15 mouse cellular contexts compared by ENCODE assay signal in the genomic region with DNA sequence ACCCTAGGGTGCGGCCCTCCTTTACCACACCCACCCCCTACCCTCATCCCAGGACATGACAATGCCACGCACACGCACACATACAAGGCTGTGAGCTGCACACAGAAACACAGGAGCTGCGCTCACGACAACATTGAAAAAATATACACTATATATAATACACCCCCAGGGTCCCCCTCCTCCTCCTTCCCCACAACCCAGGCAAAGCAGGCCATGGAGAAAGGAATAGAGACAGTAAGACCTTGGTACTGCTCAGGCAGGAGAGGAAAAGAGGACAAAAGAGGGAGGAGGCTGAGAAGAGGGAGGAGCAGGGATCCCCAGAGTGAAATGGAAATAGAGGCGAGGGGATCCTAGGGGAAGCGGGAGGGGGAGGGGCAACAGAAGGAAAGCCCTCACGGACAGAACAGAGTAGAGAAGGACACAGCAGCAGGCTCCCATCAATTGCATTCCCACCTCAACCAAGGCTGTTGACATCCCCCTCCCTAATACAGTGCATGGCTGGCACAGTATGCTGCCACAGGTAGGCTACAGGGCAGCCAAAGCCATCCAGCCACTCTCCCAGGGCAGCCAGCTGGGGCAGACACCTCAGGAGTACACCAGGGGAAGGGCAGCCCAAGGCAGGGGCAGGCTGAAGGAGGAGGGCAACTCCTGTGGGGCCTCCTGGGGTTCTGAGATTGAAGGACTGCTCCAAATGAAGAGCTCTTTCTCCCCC. TPM values are rescaled to one million over a fixed set of nuclear protein-coding genes. Genes with fewer than 3 reads are reported as not detected.
A peak's percentile ranks its signal among the peaks of the same experiment; 100 is the strongest.
DNase-seq lines count a peak whose midpoint lies in the region; ATAC-seq lines count a peak whose summit lies in the region.
"Had no signal": no experiment of that assay in that cellular context is flagged by ENCODE, and none has a peak within 500 bp of the region (broad histone marks: within the 10 kb centered on the region; RNA-seq: fewer than 3 reads in every experiment).

No protein-coding gene starts in this region.

- ATAC-seq in forebrain, embryonic 13.5 days = 0 out of 2 replicates have a peak, but pooled peaks have one; percentile 16
- ATAC-seq in limb, embryonic 15.5 days (ENCODE audit: insufficient number of reproducible peaks, low FRiP score, low TSS enrichment, low read depth) = 0 out of 2 replicates have a peak, but pooled peaks have one; percentile 19
- ATAC-seq in megakaryocyte-erythroid progenitor cell, adult 5-6 weeks (replicated peaks; ENCODE audit: low FRiP score, low TSS enrichment, poor library complexity, severe bottlenecking) = no peak
- ATAC-seq: Patski had no signal

- H3K27ac ChIP-seq in heart, embryonic 10.5 days = 0 out of 2 replicates have a peak overlapping the region, but pooled peaks have one; percentile 4
- H3K27ac ChIP-seq in forebrain, embryonic 13.5 days = no peak overlapping the region
- no peak overlapping the region for H3K27ac ChIP-seq in limb, embryonic 15.5 days

- H3K9ac ChIP-seq in forebrain, embryonic 13.5 days = no peak overlapping the region
- H3K9ac ChIP-seq in limb, embryonic 15.5 days = no peak overlapping the region

- H3K36me3 ChIP-seq in heart, embryonic 10.5 days = no peaks in the 10 kb centered on the region
- peaks cover 13% of the 10 kb centered on the region; the same call in 1 of the 2 replicates for H3K36me3 ChIP-seq in forebrain, embryonic 13.5 days (ENCODE audit: poor library complexity, severe bottlenecking)
- H3K36me3 ChIP-seq in limb, embryonic 15.5 days = no peaks in the 10 kb centered on the region

- peaks cover 84% of the 10 kb centered on the region for H3K27me3 ChIP-seq in heart, embryonic 10.5 days (ENCODE audit: insufficient read depth, poor library complexity, severe bottlenecking)
- no peaks in the 10 kb centered on the region for H3K27me3 ChIP-seq in forebrain, embryonic 13.5 days
- H3K27me3 ChIP-seq in limb, embryonic 15.5 days = no peaks in the 10 kb centered on the region

- WGBS in heart, embryonic 10.5 days = 45% methylated on average over 8 of the region's 8 CpGs
- WGBS in forebrain, embryonic 13.5 days = 48% methylated on average over 8 of the region's 8 CpGs
- WGBS in limb, embryonic 15.5 days = 52% methylated on average over 8 of the region's 8 CpGs

- intact Hi-C loops in heart, postnatal 25 days (cut with DNase I) = no loop called here

- peaks cover 28% of the 10 kb centered on the region for H3K4me1 ChIP-seq in heart, embryonic 10.5 days
- peaks cover 10% of the 10 kb centered on the region for H3K4me1 ChIP-seq in forebrain, embryonic 13.5 days
- H3K4me1 ChIP-seq in limb, embryonic 15.5 days = no peaks in the 10 kb centered on the region

- H3K4me2 ChIP-seq in forebrain, embryonic 13.5 days = no peak overlapping the region
- no peak overlapping the region for H3K4me2 ChIP-seq in limb, embryonic 15.5 days

- no peak overlapping the region for H3K4me3 ChIP-seq in heart, embryonic 10.5 days
- no peak overlapping the region for H3K4me3 ChIP-seq in forebrain, embryonic 13.5 days
- no peak overlapping the region for H3K4me3 ChIP-seq in limb, embryonic 15.5 days

- no peak for DNase-seq in heart, embryonic 10.5 days (ENCODE audit: low spot score)
- DNase-seq in heart, postnatal 25 days (ENCODE audit: low spot score) = no peak
- peak; percentile 89 for DNase-seq in ES-CJ7 (ENCODE audit: low read depth, low spot score)
- no peak for DNase-seq in cerebellum, adult 9-10 months
- no peak for DNase-seq in layer of hippocampus, postnatal 25 days (ENCODE audit: extremely low spot score in 1 of 2, low spot score in 1 of 2)
- DNase-seq: adrenal gland, adult 8-10 months; B cell, adult 2 months; heart, postnatal 10 days; left cerebral cortex, postnatal 4 days; lung, adult 18-20 months; thymus, adult 2 months had no signal

- no peaks in the 10 kb centered on the region for H3K9me3 ChIP-seq in heart, embryonic 10.5 days
- H3K9me3 ChIP-seq in forebrain, embryonic 13.5 days (replicated peaks) = no peaks in the 10 kb centered on the region
- H3K9me3 ChIP-seq in limb, embryonic 15.5 days = no peaks in the 10 kb centered on the region

RNA-seq across cellular contexts. Expression of a gene that starts 16.1 kb away (rescaled TPM):
- polyA plus RNA-seq in heart, embryonic 10.5 days (2016; fragmentation: Nextera tagmentation; extraction: Ambion mirVana) = 25.5 and 31.9 TPM in 2 replicates
- 10 to 100 TPM; 26.2 to 26.9 TPM for total RNA-seq in heart, postnatal 25 days (2021)
- polyA plus RNA-seq in forebrain, embryonic 13.5 days (2015; fragmentation: Nextera tagmentation; extraction: Ambion mirVana) = 67.2 and 69.6 TPM in 2 replicates
- 43.7 and 45.1 TPM in 2 replicates for polyA plus RNA-seq in limb, embryonic 15.5 days (2015; fragmentation: Nextera tagmentation; extraction: Ambion mirVana)
- total RNA-seq in megakaryocyte-erythroid progenitor cell, adult 5-6 weeks (2014; fragmentation: Nextera tagmentation) = 38.9 and 54.0 TPM in 2 replicates
- total RNA-seq in megakaryocyte-erythroid progenitor cell, adult 5-6 weeks (2017) = 25.7 and 33.0 TPM in 2 replicates
- total RNA-seq in layer of hippocampus, postnatal 25 days (2021) = 10 to 100 TPM; 55.5 to 58.9 TPM

RNA-seq across cellular contexts. Expression of a gene that starts 33.7 kb away (rescaled TPM):
- 1.3 and 3.3 TPM in 2 replicates for polyA plus RNA-seq in heart, embryonic 10.5 days (2016; fragmentation: Nextera tagmentation; extraction: Ambion mirVana)
- 1 to 10 TPM in 1 of 2 experiments, under 1 TPM in 1; 0.49 to 1.5 TPM for total RNA-seq in heart, postnatal 25 days (2021)
- 29.2 and 38.0 TPM in 2 replicates for polyA plus RNA-seq in forebrain, embryonic 13.5 days (2015; fragmentation: Nextera tagmentation; extraction: Ambion mirVana)
- polyA plus RNA-seq in limb, embryonic 15.5 days (2015; fragmentation: Nextera tagmentation; extraction: Ambion mirVana) = 5.8 and 7.2 TPM in 2 replicates
- total RNA-seq in megakaryocyte-erythroid progenitor cell, adult 5-6 weeks (2014; fragmentation: Nextera tagmentation) = 11.5 and 18.4 TPM in 2 replicates
- total RNA-seq in megakaryocyte-erythroid progenitor cell, adult 5-6 weeks (2017) = 7.5 and 19.9 TPM in 2 replicates
- 100 to 1,000 TPM; 278 to 279 TPM for total RNA-seq in layer of hippocampus, postnatal 25 days (2021)

Comparison
In these comparisons a context has a peak if more than half of its experiments do, and no peak if none do; other contexts are left out.
1. RNA of a gene that starts 33.7 kb away (total RNA-seq): 278 to 279 TPM in layer of hippocampus, postnatal 25 days; 7.5 to 19.9 TPM in megakaryocyte-erythroid progenitor cell, adult 5-6 weeks and 0.49 to 1.5 TPM in heart, postnatal 25 days; every median in the first group is over 10 times any median in the second.